Mouse (Mus musculus) adrenal gland (tissue): Measurements from ENCODE around the gene Piwil4.

ENCODE experiments used
- intact Hi-C: fragments of 180-260 bp; cut with DNase I; formaldehyde crosslinking; loops from one replicate; pipeline ENCODE4 v1.15.1; 2025
- long read RNA-seq, 2 experiments: library from polyadenylated mRNA; unstranded; transcript quantifications; one replicate each; pipeline ENCODE4 v2.0.0; 2020; ENCODE audit warnings: borderline replicate concordance in 1 of 2; ENCODE audit not compliant: insufficient replicate concordance in 1 of 2

The Piwil4 gene
- long read RNA-seq, experiment 1, partial matches to known transcripts = 0 of 2 reads
- long read RNA-seq, experiment 1, other reads (novel, unspliced or antisense) = 2 of 2 reads
- long read RNA-seq, experiment 2 = 0 reads

DNA sequence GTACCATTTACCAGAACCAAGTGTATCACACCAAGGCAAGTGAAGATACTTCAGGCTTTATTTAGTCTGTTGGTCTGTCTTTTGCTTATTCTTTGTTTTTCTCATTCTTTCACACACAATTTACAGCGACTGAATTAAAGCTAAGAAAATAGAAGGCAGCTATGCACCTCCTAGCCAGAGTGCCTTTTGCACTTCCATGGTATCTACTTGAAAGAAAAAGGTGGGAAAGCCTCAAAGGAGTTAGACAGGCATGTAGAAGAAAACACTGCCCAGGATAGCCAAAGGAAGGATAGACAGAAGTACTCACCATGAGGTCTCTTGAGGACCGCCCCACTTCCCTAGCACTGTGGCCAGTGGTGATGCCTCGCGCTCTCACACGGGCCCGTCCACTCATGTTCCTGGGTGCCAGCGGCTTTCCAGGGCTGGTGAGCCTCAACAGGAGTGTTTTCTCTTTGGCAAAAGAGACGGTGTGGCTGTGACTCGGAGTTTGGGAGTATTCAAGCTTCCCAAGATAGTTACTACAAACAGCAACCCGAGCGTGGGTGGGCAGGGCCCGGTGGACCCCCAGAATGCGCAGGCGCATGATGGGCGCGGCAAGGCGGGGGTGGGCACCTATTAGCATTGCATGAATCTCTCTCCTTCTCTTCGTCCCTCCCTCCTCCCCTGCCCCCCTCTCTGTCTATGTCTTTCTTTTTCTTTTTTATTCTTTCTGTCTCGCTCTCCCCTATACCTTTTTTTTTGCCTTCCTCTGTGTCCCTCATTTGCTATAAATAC lies at the start of gene Piwil4:
Gene Piwil4, minus strand, starts transcription at position 583 of the 774 bp plus-strand sequence.
- intact Hi-C loops = no loop called here

DNA sequence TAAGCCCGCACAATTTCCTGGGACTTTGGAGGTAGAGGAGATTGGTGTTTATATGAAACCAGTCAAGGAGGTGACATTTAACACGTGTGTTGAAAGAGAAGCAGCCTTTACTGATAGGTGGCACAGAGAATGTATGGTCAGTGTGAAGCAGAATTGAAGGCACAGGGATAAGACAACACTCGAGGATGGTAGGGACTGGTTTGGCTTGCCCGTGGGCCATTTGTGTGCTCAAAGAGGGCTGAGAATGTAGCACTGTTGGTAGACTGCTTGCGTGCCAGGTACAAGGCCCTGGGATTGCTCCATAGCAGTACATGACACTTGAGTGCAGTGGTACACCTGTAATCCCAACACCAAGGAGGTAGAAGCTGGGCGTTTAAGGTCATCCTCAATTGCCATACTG lies 46.8 kb upstream of the Piwil4 start:
- intact Hi-C loops = loop anchor here (10.0 kb wide), 1 partner anchor 517 kb away; the partner anchor contains the start of genes 4931406C07Rik and Taf1d

DNA sequence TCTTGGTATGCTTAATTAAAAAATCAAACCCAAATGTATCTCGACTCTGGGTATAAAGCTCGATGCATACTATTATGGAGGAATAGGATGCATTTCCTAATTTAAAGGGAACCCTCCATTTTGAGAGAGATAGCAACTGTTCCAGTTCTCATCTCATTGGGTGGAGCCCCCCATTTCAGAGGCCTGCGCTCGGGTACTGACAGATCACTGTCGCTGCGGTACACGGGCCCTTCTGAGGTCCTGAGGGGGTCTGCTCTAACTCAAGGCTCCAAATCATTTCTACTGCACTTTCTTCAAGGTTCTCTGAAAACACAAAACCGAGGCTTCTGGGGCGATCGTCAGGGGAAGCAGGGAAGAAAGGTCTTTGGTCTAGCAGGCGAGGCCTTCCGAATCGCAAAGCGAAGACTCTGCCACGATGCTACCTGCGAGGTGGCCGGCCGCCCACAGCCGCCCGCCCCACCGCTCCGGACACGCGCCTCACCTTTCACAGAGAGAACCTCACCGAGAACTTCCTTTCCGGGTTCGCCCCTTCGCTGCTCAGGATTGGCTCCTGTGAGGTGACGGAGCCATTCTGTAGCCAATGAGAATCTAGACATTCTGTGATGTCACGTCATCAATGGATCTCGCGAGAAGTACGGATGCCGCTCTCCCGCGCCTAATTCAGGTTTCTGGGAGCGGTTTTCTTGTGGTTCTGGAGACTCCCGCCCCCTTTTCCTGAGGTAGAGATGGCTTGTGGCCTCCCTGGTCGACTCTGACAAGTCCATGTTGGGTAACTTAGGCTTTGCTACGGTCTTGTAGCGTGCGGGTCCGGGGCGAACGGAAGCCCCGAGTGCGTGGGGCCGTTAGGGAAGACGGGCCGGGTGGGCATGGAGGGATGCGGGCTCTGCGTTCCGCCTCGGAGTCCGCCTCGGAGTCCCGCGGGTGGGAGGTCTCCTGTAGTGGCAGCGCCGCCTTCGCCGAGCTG lies 43.8 kb upstream of the Piwil4 start, which contains the start of the genes Mre11a and Ankrd49:
Gene Mre11a, plus strand, starts transcription at position 616 of the 964 bp plus-strand sequence.
Gene Ankrd49, minus strand, starts transcription at position 818 of the 964 bp plus-strand sequence.
- intact Hi-C loops = loop anchor here (10.0 kb wide), 1 partner anchor 520 kb away; the partner anchor contains the start of genes 4931406C07Rik and Taf1d

DNA sequence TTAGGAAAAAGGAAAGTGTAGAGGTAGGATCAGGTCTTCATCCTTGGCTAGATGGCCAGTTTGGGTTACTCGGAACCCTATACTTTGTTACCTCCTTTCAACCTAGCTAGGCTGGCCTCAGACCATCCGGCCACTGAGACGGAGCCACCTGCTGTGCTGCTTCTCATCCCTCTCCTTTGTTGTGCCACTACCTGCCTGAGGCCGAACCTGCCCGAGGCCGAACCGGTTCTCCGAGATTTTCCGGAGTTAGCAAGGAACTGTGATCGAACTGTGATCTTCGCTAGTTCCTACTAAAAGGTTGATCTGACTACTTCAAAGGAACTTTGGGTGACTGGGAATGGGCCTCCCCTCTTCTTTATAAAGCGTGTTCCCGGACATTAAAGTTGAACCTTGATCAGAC lies 37.8 kb upstream of the Piwil4 start:
- intact Hi-C loops = no loop called here

DNA sequence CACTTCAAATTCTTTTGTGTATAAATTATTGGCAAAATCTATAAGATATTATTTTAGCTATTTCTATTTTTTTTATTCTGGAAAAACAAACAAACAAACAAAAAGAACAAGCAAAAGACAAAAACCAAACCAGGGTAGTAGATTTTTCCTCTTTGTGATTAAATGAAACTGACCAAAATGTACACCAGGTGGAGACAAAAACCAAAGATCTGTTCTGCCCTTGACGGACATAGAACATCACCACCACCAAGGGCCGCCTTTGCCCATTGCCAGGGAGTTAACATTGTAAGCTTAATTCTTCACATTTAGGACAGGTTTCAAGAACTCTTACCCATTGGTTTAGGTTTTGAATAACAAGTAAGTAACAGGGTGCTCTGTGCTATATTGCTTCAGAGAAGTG lies 33.3 kb upstream of the Piwil4 start:
- intact Hi-C loops = loop anchor here (2.0 kb wide), 1 partner anchor 241 kb away; no protein-coding TSS in a partner anchor

DNA sequence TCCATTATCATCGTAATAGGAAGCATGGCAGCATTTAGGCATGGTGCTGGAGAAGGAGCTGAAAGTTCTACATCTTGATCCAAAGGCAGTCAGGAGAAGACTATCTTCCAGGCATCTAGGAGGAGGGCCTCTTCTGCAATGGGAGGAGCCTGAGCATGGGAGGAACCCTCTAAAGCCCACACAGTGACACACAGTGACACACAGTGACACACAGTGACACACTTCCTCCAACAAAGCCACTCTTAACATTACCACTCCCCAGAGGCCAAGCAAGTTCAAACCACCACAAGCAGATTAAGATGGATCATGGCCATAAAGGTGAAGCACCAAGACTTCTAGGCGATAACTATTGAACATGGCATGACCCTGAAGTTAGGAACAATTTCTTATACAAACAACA lies 31.5 kb upstream of the Piwil4 start:
- intact Hi-C loops = no loop called here

DNA sequence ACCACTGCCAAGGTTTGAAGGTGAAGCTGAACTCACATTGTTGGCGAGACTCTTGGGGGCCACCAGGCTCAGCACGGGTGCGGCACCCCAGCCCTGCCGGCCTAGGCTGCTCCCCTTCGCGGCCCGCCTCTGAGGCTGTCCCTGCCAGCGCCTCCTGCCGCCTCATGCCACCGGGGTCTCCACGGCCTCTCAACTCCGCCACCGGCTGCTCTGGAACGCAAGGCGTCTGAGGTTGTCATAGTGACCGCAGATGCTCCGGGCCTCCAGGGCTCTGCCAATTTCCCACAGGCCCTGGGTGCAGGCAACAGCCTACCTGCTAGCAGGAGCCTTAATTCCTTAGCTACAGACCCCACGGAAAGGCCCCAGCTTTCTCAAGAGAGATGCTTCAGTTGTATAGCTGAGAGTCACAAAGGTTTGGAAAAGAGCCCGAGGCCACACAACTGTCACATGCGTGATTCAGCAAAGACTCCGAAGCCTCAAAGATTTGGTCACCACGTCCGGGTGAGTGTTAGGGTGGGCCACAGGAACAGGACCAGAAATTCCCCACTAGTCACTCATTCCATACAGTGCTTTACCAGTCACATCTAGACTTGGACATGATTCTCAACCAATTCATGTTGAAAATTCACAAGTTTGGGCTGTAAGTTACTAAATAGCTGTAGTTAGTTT lies 30.4 kb upstream of the Piwil4 start, which contains the start of gene 1700012B09Rik:
Gene 1700012B09Rik, minus strand, starts transcription at position 228 of the 669 bp plus-strand sequence.
- intact Hi-C loops = no loop called here

DNA sequence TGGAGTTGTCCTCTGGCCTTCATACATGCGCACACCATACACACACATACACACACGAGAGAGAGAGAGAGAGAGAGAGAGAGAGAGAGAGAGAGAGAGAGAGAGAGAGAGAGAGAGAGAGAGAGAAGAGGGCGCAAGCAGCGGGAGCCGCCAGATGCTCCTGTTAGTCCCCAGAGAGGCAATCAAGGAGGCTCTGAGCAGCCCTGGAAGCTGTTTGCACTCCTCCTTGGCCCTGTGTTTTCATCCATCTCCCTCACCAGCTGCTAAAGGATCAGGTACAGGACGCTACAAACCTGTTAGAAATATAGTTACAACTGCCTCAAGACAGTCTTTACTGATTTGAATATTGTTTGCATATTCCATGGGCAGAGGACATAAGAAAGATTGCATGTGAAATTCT lies 29.3 kb upstream of the Piwil4 start:
- intact Hi-C loops = loop anchor here (10.0 kb wide), 1 partner anchor 245 kb away; no protein-coding TSS in a partner anchor

DNA sequence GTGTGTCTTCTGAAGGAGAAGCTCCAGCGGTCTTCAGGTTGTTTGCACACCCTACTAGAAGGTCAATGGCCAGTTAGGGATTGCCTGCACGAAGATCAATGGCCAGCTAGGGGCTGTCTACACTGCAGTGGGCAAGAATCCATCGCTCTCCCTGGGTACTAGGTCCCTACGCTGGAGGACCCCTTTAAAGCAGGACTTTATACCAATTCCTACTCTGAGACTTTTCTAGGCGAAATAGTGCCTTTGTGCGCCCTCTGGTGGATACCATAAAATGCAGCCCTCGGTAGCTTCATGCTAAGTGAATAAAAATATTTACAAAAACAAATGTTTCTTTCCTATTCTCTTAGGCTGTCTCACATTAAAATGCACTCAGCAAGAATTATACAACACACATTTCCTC lies 24.2 kb upstream of the Piwil4 start:
- intact Hi-C loops = loop anchor here (5.0 to 10.0 kb wide), 2 partner anchors 67 to 240 kb away; no protein-coding TSS in a partner anchor

DNA sequence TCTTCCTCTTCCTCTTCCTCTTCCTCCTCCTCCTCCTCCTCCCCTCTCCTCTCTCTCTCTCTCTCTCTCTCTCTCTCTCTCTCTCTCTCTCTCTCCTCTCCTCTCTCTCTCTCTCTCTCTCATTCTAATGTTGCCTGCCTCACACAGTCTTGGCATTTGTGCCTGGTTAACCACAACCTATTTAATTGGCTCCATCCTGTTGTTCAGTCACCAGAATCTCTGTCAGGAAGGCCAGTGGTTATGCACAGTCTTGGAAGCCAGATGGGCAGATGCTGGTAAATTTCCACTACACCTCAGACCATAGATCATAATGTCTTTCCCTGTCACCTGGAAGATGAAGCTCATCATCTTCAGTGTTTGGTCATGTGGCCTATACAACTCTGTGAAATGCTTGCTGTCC lies 18.7 kb upstream of the Piwil4 start:
- intact Hi-C loops = no loop called here

DNA sequence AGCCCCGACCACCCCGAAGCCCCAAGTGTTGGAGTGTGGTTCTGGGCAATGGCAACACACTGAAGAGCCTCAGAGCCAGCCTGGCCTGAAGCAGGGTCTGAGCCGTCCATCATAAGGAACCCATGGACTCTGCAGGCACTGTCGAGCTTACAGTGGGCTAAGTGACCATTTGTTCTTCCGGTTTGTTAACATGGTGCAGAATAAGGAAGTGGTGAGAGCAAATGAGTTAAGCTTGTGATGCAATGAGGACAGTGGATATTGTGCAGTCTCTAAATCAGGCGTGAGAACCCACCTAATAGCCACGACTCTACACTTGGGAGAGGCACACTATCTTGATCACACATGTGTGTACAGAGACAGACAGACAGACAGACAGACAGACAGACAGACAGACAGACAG lies 18.1 kb upstream of the Piwil4 start:
- intact Hi-C loops = no loop called here

DNA sequence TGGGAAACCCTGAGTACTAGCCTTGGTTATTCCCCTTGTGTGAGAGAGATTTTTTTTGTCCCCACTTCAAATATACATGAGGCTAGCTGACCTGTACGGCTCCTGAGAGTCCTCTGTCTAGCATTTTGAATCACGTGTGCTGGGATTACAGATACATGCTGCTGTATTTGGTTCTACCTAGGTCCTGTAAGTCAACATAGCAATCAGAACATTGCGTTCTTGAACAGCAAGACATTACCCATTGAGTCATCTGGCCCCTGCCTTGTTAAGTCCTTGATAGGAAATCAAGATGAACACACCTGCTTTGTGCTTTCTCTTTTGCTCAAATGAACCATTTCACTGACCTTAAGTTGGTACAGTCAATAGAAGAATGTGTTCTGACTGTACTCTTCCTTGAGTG lies 13.9 kb upstream of the Piwil4 start:
- intact Hi-C loops = no loop called here

DNA sequence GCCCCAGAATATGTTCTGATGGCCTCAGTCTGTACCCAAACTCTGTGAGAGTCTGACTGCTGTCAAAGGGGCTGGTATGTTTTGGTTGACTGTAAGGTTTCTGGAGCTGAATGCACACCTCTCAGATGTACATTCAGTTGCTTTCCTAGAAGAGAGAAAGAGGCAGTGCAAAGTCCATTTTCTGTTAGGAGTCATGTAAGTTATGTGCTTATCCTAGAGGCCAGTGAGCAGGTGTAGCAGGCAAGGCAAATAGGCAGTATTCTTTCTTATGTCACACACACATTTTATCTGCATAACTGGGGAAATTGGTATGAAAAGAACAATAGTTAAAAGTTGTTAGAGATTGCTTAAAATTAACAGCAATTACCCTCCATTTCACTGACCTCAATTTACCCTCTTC lies 13.4 kb upstream of the Piwil4 start:
- intact Hi-C loops = no loop called here

DNA sequence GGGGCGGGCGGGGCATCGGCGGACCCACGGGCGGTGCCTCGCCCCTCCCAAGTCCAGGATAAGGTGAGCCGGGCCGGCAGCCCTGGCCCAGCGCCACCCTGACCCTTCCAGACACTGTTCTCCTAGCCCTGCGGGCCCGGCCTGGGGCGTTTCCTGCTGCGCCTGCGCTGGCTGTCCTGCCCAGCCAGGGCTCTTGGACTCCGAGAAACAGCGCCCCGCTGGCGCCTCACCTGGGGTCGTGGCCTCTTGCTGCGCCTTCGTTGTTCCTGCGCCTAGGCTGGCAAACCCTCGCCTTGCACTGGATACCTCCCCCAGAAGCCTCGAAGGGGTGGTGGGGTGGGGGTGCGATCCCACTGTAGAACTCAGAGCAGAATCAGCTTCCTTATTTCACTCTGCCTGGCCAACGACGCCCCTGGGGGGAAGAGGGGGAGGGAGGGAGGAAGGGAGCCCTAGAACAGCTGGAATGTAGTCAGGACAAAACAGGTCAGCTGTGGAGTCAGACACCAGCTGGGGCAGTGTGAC lies 11.5 kb upstream of the Piwil4 start, which contains the start of gene Fut4:
Gene Fut4, minus strand, starts transcription at position 393 of the 522 bp plus-strand sequence.
- intact Hi-C loops = no loop called here

DNA sequence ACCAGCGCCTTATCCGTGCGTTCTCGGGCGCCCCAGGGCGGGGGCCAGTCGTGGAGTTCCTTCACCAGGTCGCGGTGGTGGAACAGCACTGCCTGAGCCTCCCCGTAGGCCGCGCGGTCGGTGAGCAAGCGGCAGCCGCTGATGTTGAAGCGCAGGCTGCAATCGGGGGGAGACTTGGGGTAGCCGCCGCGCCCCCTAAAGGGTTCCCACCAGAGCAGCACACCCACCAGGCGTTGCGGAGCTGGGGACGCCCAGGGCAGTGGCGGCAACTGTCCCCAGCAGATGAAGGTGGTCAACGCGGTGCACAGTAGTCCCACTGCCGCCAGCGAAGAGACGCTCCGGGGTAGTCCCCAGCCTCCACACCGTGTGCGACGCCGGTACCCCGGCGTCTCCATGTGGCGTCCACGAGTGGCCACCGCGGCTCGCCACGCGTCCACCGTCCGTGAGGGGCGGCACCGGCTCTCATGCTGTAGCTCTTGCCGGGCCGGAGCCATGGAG lies 11.0 kb upstream of the Piwil4 start:
- intact Hi-C loops = no loop called here

DNA sequence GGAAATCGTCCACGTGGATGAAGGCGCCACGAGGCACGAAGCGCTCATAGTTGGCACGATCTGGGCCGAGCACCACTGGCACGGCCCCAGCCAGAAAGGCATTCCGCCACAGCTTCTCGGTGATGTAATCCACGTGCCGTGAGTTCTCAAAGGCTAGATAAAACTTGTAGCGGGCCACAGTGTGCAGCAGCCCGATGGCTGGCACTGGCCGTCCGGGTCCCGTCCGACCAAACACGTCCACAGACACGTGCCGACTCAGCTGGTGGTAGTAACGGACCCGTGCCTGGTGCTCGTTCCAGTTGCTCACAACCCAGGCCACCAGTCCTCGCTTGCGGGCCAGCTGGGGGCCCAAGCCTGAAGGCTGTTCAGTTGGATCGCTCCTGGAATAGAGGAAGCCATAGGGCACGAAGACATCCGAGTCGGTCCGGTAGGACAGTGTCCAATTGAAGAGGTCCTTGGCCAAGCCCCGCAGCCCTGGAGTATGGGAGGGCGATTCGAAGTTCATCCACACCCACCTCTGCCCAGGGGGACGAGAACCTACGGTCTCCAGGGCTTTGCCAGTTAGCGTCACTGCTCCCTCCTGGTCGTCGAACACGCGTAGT lies 10.5 kb upstream of the Piwil4 start:
- intact Hi-C loops = no loop called here

DNA sequence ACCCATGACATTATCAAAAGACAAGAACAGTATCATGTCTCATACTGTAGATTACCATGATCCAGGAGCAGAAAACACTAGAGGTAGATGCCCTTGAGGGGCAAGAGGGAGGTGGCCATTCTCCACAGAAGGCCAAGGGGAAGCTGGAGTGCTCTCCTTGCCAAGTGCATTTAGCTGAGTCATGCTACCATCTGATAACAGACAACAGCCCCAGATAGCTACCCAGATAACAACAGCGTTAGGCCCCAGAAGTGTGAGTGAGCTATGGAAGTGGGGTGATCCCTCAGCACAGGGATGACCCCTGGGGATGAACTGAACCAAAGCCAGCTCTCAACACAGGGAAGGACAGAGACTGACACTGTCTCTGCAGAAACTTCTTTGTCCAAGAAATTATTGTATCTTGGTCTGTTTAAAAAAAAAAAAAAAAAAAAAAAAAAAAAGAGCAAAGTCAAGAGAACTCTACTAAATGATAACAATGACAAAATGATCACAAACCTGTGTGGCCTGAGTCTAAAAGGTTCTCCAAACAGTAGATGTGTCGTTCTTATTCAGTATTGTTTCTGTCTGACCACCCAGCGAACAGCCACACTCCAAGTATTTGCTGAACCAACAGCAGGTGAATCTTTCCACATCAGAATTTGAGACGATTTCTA lies 909 bp downstream of the Piwil4 start:
- intact Hi-C loops = no loop called here

DNA sequence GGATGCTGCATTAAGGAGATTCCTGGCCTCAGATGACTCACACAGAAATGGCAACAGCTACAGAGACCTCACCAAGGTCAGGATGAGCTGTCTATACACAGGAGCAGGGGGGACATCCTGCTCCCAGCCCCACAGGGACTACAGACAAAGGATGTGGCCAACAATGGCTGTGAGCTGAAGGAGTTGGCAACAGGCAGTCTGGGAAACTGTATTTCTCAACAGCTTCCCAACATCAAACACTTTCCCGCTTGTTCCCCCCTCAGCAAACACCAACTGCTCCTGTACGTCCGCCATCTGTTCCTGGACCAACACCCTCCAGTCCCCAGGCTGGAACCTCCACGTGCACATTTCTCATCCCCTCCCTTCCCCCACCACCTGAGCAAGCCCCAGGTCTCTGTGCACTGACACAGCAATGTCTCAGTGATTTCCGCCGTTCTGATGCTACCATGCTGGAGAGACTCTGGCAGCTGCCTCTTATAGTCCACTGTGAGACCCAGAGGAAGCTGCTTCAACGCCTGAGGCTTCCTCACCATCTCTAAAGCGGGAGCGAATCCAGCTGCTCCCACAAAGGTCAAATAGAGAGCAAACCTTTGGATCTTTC lies 9.5 kb downstream of the Piwil4 start:
- intact Hi-C loops = no loop called here

DNA sequence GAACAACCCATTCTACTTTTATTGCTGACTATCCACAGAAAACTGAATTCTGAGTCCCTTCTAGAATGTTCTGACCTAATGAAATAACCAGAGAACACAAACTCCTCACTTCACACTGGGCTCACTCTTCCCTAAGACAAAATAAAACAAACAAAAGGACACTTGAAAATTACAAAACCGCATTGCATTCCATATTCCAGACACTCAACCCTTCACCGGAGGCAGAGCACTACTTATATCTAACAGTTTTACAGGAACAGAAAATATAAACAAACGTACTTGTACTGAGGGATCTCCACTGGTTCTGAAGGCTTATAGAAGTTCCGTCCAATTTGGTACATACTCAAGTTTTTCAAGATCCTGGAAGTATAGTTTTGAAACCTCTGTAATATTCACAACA lies 12.2 kb downstream of the Piwil4 start:
- intact Hi-C loops = no loop called here
